Mouse (Mus musculus) granulocyte monocyte progenitor cell, adult 5-6 weeks (primary cell): ENCODE data around the gene Cyp2t4. TPM values are rescaled to one million over a fixed set of nuclear protein-coding genes. Genes with fewer than 3 reads are reported as not detected.

Experiments
- ATAC-seq: replicated peaks from 2 replicates; pipeline ENCODE4 v1.8.0; 2016; ENCODE audit warnings: mild to moderate bottlenecking, moderate TSS enrichment, inconsistent platforms; ENCODE audit not compliant: poor library complexity, severe bottlenecking
- total RNA-seq, 2 experiments: library from RNA; stranded (forward) in 1 of 2; stranded (reverse) in 1 of 2; fragments of 200-712, 200-1000 nt in 1 of 2; fragments of >200 nt in 1 of 2; fragmentation: Nextera tagmentation in 1 of 2; gene quantifications; 2 replicates each; pipeline ENCODE4 v1.2.3; 2014 to 2017

The Cyp2t4 gene
- not detected in 2 replicates for total RNA-seq (2014; fragmentation: Nextera tagmentation)
- total RNA-seq (2017) = not detected in 2 replicates

GRCm38 (mm10) chr7:27153205-27153764, at the start of gene Cyp2t4:
Gene Cyp2t4 (plus strand): TSS chr7:27153714.
- ATAC-seq = no peak

GRCm38 (mm10) chr7:27104882-27105281, 48.6 kb upstream of the Cyp2t4 start:
- peak; percentile 91 for ATAC-seq

- ATAC-seq = no peak
These were observed 43.2 kb upstream of the Cyp2t4 start for GRCm38 (mm10) chr7:27110327-27110726.

GRCm38 (mm10) chr7:27111038-27111437, 42.5 kb upstream of the Cyp2t4 start:
- ATAC-seq = no peak

- ATAC-seq = no peak
These were observed 41.5 kb upstream of the Cyp2t4 start for GRCm38 (mm10) chr7:27111987-27112386.

GRCm38 (mm10) chr7:27118033-27118511, 35.4 kb upstream of the Cyp2t4 start:
- peak; percentile 35 for ATAC-seq

GRCm38 (mm10) chr7:27119676-27120075, 33.8 kb upstream of the Cyp2t4 start, which contains the start of gene Cyp2f2:
Gene Cyp2f2 (plus strand): TSS chr7:27119909.
- ATAC-seq = no peak

GRCm38 (mm10) chr7:27124305-27124832, 29.1 kb upstream of the Cyp2t4 start:
- ATAC-seq = no peak

- ATAC-seq = peak; percentile 48
These were observed 28.5 kb upstream of the Cyp2t4 start for GRCm38 (mm10) chr7:27124969-27125368.

GRCm38 (mm10) chr7:27128162-27128561, 25.4 kb upstream of the Cyp2t4 start:
- ATAC-seq = peak; percentile 76

- ATAC-seq = no peak
These were observed 24.6 kb upstream of the Cyp2t4 start for GRCm38 (mm10) chr7:27128946-27129345.

GRCm38 (mm10) chr7:27129811-27130210, 23.7 kb upstream of the Cyp2t4 start:
- no peak for ATAC-seq

- ATAC-seq = no peak
These were observed 22.8 kb upstream of the Cyp2t4 start for GRCm38 (mm10) chr7:27130521-27131370.

- no peak for ATAC-seq
These were observed 22.1 kb upstream of the Cyp2t4 start for GRCm38 (mm10) chr7:27131387-27131786.

- peak; percentile 36 for ATAC-seq
These were observed 20.9 kb upstream of the Cyp2t4 start for GRCm38 (mm10) chr7:27132588-27132987.

- no peak for ATAC-seq
These were observed 20.4 kb upstream of the Cyp2t4 start for GRCm38 (mm10) chr7:27133156-27133555.

GRCm38 (mm10) chr7:27133757-27134156, 19.8 kb upstream of the Cyp2t4 start:
- ATAC-seq = no peak

GRCm38 (mm10) chr7:27136410-27136996, 17.0 kb upstream of the Cyp2t4 start:
- no peak for ATAC-seq

- no peak for ATAC-seq
These were observed 2.5 kb downstream of the Cyp2t4 start for GRCm38 (mm10) chr7:27156005-27156404.

GRCm38 (mm10) chr7:27158171-27158570, 4.7 kb downstream of the Cyp2t4 start:
- no peak for ATAC-seq

GRCm38 (mm10) chr7:27159256-27159655, 5.7 kb downstream of the Cyp2t4 start:
- no peak for ATAC-seq
